Mouse (Mus musculus) cerebellum, adult 2 months (tissue): ENCODE results near the gene Apoc4. TPM values are rescaled to one million over a fixed set of nuclear protein-coding genes. Genes with fewer than 3 reads are reported as not detected.

Experiments
- DNase-seq, 2 experiments: peaks; one replicate each; pipeline ENCODE4 v3.0.0; 2021
- H3K27ac ChIP-seq: fragments of 200-500 bp; 2 replicates; pipeline ENCODE4 v1.5.1; 2012; ENCODE audit warnings: low read length, control low read depth, inconsistent platforms; ENCODE audit not compliant: insufficient read depth
- H3K27me3 ChIP-seq: fragments of 200-500 bp; 2 replicates; pipeline ENCODE4 v1.6.1; 2012; ENCODE audit warnings: inconsistent platforms, mild to moderate bottlenecking, low read length, moderate library complexity; ENCODE audit not compliant: control insufficient read depth, insufficient read depth
- H3K4me1 ChIP-seq: fragments of 200-500 bp; 2 replicates; pipeline ENCODE4 v1.6.1; 2011; ENCODE audit warnings: low read length; ENCODE audit not compliant: control insufficient read depth, insufficient read depth
- H3K4me3 ChIP-seq: fragments of 200-500 bp; replicated peaks from 2 replicates; pipeline ENCODE3; 2011; ENCODE audit warnings: mild to moderate bottlenecking, low read depth, low read length, control low read depth; ENCODE audit not compliant: insufficient read depth
- CTCF ChIP-seq: fragments of 200-500 bp; IDR thresholded peaks from 2 replicates; pipeline ENCODE4 v1.5.1; 2011; ENCODE audit warnings: low read depth, mild to moderate bottlenecking, control low read depth, low read length, moderate library complexity, borderline replicate concordance; ENCODE audit not compliant: insufficient read depth
- POLR2A ChIP-seq: fragments of 200-500 bp; IDR thresholded peaks from 2 replicates; pipeline ENCODE4 v1.6.1; 2011; ENCODE audit warnings: low read length, control low read depth, borderline replicate concordance; ENCODE audit not compliant: insufficient read depth
- WGBS: fragments of 180-500 bp; shearing (Covaris S2); methylation state at CpG from one replicate; pipeline ENCODE4 v1.1.7; 2018; 5-methylcytosine and 5-hydroxymethylcytosine counted together
- polyA plus RNA-seq: library from polyadenylated mRNA; depleted of rRNA; stranded (reverse); fragments of >200 nt; gene quantifications from 2 replicates; pipeline ENCODE4 v1.2.3, GENCODE M21; 2012

Apoc4 gene
- polyA plus RNA-seq, 1 experiment: not detected

DNA sequence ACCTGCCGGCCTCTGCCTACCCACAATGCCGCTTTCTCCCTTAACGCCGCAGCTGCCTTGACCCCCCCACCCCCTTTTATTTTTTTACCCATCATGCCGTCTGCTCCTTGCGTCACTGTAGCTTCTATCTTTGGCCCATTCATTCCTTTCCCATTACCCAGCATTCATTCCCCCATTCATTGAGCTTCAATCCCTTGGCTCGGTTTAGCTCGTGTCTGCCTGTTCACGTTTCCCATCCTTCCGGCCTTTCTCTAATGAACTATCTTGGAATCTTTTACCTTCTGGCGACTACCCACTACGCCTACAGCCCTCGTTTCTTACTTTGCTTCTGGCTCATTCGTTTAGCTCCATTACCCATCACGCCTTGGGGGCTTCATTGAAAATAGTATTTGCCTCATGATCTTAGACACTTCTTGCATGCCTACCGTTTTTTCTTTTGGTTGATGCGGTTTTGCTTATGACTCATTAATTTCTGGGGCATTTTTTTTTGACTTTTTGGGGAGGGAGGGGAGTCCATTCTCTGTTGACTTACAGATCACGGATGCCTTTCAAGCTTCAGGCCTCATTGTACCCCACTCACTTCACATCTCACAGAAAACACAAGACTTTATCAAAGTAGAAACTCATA, 34.9 kb upstream of the Apoc4 start:
- WGBS: 4% methylated on average over 18 of the region's 18 CpGs
- TF ChIP-seq CTCF (no peak), POLR2A (peak; percentile 43; the same call in 1 of the 2 replicates)
- H3K4me3 ChIP-seq: peak overlapping the region; percentile 49
- peaks cover 8% of the 10 kb centered on the region for H3K4me1 ChIP-seq
- DNase-seq: no peak
- no peaks in the 10 kb centered on the region for H3K27me3 ChIP-seq
- peak overlapping the region; percentile 52 for H3K27ac ChIP-seq

DNA sequence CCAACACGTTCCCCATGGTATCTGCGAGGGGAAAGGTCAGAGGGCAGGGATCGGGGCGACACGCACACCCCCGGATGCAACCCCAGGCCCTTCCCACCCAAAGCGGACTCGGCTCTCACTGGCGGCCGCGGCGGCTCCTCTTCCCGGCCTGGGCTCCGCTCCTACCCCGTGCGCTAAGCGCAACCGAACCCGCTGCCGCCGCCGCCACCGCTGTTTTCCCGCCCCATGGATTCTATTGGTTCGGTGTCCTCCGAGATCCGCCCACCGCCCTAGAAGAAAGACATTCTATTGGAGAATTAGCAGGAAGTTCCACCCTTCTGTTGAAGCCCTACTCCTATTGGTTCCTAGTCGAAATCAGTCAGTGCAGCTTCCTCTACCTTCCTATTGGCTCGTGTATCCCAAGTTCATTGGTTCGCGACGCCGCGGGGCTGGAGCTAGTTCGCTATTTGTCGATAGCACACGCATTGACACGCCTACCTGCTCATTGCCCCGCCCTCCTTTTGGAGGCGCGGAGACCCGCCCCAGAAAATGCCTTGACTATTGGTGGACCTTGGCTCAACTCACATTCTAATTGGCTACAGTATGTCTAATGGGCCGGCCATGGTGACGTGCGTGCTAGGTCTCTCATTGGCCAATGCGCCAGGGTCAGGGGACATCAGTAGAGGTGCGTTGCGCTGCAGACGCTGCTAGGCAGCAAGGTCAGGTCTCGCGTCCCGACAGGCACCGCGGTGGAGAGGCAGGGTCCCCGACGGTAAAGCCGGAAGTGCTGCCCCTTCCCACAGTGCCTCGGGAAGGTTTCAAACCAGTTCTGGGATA, 34.2 kb upstream of the Apoc4 start, which contains the start of gene Tomm40:
TSS of gene Tomm40 (minus strand) at position 200 of the 816 bp plus-strand sequence.
- H3K27ac ChIP-seq: peak within 1 kb of the TSS; percentile 52
- peaks cover 8% of the 10 kb centered on the region for H3K4me1 ChIP-seq
- H3K4me3 ChIP-seq: peak within 1 kb of the TSS; percentile 81
- peak; percentile 99 to 100 for DNase-seq
- TF ChIP-seq CTCF: no peak
- peak; percentile 51; the same call in 1 of the 2 replicates for TF ChIP-seq POLR2A
- under 1% methylated on average over 57 of the region's 59 CpGs for WGBS
- H3K27me3 ChIP-seq: no peaks in the 10 kb centered on the region

DNA sequence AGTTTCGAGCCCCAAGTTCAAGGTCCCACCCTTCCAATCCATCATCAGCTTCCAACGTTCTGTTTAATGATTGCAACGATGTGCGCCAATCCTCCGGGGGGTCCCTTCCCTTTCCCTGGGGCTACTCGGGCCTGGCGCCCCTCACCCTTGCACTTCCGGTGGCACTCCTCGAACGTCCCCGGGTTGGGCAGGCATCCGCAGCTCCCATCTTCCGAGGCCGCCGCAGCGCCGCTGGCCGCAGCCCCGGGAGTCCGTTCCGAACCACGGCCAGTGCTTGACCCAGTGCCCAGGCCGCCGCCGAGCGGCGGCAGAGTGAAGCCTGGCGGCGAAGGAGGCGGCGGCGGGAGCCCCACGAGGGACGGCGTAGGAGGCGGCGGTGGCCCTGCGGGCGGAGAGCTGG, 33.6 kb upstream of the Apoc4 start:
- Histone ChIP-seq H3K27me3 (no peaks in the 10 kb centered on the region), H3K4me1 (peaks cover 8% of the 10 kb centered on the region), H3K4me3 (peak overlapping the region; percentile 81), H3K27ac (peak overlapping the region; percentile 27; the same call in 1 of the 2 replicates)
- DNase-seq: no peak
- TF ChIP-seq CTCF (no peak), POLR2A (no peak)
- WGBS: under 1% methylated on average over 39 of the region's 39 CpGs

DNA sequence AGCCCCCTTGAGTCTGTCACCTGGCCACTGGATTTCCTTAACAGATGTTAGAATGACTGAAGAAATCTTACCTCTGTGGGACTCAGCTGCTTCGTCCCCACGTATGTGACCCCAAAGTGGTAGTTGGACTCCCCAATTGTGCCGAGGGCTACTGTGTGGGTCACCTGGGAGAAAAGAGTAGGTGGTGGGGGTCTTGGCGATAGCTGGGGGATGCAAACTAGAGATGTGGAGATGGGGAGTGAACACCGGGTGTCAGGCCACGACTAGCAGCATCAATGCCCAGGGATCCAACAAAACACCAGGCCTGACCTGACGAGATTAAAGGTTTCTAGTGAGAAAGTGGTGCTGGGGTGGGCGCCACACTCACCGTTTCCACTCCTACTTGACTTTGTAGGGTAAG, 32.3 kb upstream of the Apoc4 start:
- 86% methylated on average over 9 of the region's 9 CpGs for WGBS
- no peak overlapping the region for H3K4me3 ChIP-seq
- H3K27ac ChIP-seq: no peak overlapping the region
- peak in 1 of 2 experiments; percentile 21 for DNase-seq
- peaks cover 8% of the 10 kb centered on the region for H3K4me1 ChIP-seq
- TF ChIP-seq CTCF: no peak
- TF ChIP-seq POLR2A: no peak
- no peaks in the 10 kb centered on the region for H3K27me3 ChIP-seq

DNA sequence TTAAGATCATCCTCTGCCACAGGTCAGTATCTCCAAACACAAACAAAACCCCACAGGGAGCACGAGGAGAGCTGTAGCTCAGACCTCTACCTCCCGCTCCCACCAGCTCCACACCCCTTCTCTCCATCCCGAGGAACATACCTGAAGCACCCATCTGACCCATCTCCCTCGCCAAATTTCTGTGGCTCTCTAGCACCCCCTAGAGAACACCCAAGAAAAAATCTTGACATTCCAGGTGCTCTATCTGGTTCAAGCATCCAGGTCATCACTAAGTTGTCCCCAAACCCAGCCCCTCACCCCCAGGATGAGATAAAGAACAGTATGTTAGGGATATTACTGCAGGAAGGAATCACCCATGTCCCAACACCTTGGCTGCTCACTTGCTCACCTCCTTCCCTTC, 31.9 kb upstream of the Apoc4 start:
- Histone ChIP-seq H3K4me3 (no peak overlapping the region), H3K27me3 (no peaks in the 10 kb centered on the region), H3K4me1 (peaks cover 8% of the 10 kb centered on the region), H3K27ac (no peak overlapping the region)
- DNase-seq: peak; percentile 44 to 48
- WGBS: 40% methylated on average over 4 of the region's 4 CpGs
- TF ChIP-seq CTCF (peak; percentile 54), POLR2A (no peak)

DNA sequence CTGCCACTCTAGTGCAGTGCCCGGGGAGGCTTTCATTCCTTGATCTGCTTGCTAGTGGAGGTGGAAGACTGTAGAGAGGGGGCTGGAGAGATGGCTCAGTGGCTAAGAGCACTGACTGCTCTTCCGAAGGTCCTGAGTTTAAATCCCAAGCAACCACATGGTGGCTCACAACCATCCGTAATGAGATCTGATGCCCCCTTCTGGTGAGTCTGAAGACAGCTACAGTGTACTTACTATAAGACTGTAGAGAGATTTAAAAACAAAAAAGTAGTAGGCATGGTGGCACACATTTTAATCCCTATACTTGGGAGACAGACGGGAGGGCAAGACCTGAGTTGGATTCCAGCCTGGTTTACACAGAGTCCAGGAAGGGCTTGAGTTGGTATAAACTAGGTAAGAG, 31.1 kb upstream of the Apoc4 start:
- no peaks in the 10 kb centered on the region for H3K27me3 ChIP-seq
- H3K4me1 ChIP-seq: peaks cover 8% of the 10 kb centered on the region
- H3K27ac ChIP-seq: no peak overlapping the region
- TF ChIP-seq POLR2A (no peak), CTCF (no peak; the same call in 1 of the 2 replicates)
- H3K4me3 ChIP-seq: no peak overlapping the region
- peak in 1 of 2 experiments; percentile 27 for DNase-seq
- WGBS: 45% methylated on average over 4 of the region's 4 CpGs

DNA sequence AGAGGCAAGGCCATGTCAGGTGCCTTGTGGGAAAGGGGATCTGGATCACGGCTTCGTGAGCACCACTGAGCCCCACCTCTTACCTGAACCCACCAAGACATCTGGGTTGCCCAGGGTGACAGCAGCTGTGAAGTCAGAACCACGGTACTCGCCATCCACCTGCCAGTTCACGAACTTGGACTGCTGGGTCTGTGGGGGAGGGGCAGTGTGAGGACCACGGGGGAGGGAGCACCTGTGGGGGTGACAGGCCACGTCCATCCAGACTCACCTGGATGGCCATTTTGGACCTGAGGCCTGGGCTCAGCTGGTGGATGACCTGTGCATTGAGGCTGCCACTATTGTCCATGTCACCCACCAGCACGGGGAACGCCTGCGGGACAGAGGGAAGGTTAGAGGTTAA, 29.4 kb upstream of the Apoc4 start:
- DNase-seq: peak; percentile 9 to 14
- no peak for TF ChIP-seq POLR2A
- no peak for TF ChIP-seq CTCF
- Histone ChIP-seq H3K4me3 (no peak overlapping the region), H3K27me3 (no peaks in the 10 kb centered on the region), H3K27ac (no peak overlapping the region), H3K4me1 (peaks cover 8% of the 10 kb centered on the region)
- WGBS: 87% methylated on average over 10 of the region's 10 CpGs

DNA sequence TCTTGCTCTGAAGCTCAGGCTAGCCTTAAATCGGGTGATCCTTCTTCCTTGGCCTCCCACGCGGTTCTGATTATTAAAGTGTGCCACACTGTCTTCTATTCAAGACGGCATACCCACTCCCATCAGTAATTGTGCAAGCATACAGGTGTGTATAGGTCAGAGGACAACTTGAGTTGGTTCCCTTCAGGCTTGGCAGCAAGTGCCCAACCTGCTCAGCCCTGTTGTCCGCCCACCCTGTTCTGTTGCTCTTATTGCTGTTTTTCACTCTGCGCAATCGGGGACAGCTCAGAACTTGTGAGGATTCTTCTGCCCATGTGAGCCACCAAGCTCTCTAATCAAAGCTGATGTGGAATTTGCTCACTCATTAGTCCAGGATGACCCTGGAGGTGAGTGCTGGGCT, 24.0 kb upstream of the Apoc4 start:
- TF ChIP-seq POLR2A (no peak), CTCF (no peak)
- no peak for DNase-seq
- 97% methylated on average over 7 of the region's 7 CpGs for WGBS
- H3K4me3 ChIP-seq: no peak overlapping the region
- no peaks in the 10 kb centered on the region for H3K4me1 ChIP-seq
- H3K27me3 ChIP-seq: no peaks in the 10 kb centered on the region
- H3K27ac ChIP-seq: no peak overlapping the region
